Mouse (Mus musculus) midbrain, embryonic 14.5 days (tissue): Measurements from ENCODE around the gene Vwa3a. TPM values are rescaled to one million over a fixed set of nuclear protein-coding genes. Genes with fewer than 3 reads are reported as not detected.
A peak's percentile ranks its signal among the peaks of the same experiment; 100 is the strongest.

Source experiments
- ATAC-seq: fragments of 200-750 bp; cut with Nextera tagmentation; 2 replicates; pipeline ENCODE4 v1.8.0; 2017; ENCODE audit warnings: moderate number of reproducible peaks, moderate library complexity; ENCODE audit not compliant: low FRiP score, low TSS enrichment
- DNase-seq: peaks from one replicate; pipeline ENCODE4 v3.0.0-alpha.2; 2015
- H3K27ac ChIP-seq: fragments of 300-500 bp; sonication (generic); replicated peaks from 2 replicates; pipeline ENCODE4 v1.5.1; 2014; ENCODE audit warnings: mild to moderate bottlenecking, low read depth, low read length, moderate library complexity
- H3K27me3 ChIP-seq: fragments of 300-500 bp; sonication (generic); 2 replicates; pipeline ENCODE4 v1.6.1; 2014; ENCODE audit warnings: low read length, control low read depth, mixed read lengths; ENCODE audit not compliant: control insufficient read depth, insufficient read depth
- H3K36me3 ChIP-seq: fragments of 300-500 bp; sonication (generic); 2 replicates; pipeline ENCODE4 v1.6.1; 2014; ENCODE audit warnings: low read length, control low read depth; ENCODE audit not compliant: control insufficient read depth, insufficient read depth
- H3K4me1 ChIP-seq: fragments of 300-500 bp; sonication (generic); 2 replicates; pipeline ENCODE4 v1.6.1; 2014; ENCODE audit warnings: mild to moderate bottlenecking, antibody characterized with exemption, low read length, control low read depth; ENCODE audit not compliant: control insufficient read depth, insufficient read depth
- H3K4me2 ChIP-seq: fragments of 300-500 bp; sonication (generic); 2 replicates; pipeline ENCODE4 v1.6.1; 2014; ENCODE audit warnings: mild to moderate bottlenecking, low read length, moderate library complexity
- H3K4me3 ChIP-seq: fragments of 300-500 bp; sonication (generic); replicated peaks from 2 replicates; pipeline ENCODE4 v1.5.1; 2014; ENCODE audit warnings: low read depth, low read length
- H3K9ac ChIP-seq: fragments of 300-500 bp; sonication (generic); replicated peaks from 2 replicates; pipeline ENCODE4 v1.6.1; 2014; ENCODE audit warnings: mild to moderate bottlenecking, low read length, moderate library complexity
- H3K9me3 ChIP-seq: fragments of 300-500 bp; sonication (generic); 2 replicates; pipeline ENCODE4 v1.6.1; 2016; ENCODE audit warnings: low read length, control low read depth, mixed read lengths; ENCODE audit not compliant: control insufficient read depth
- WGBS: fragments of 180-500 bp; shearing (Covaris S2); extraction: QIAGEN DNeasy Blood & Tissue Kit; methylation state at CpG from one replicate; pipeline ENCODE4 v1.1.7; 2014; 5-methylcytosine and 5-hydroxymethylcytosine counted together
- polyA plus RNA-seq: library from polyadenylated mRNA; unstranded; fragments of >200 nt; fragmentation: Nextera tagmentation; extraction: Ambion mirVana; gene quantifications from 2 replicates; pipeline ENCODE4 v1.2.1, GENCODE M21; 2014

Vwa3a gene
- polyA plus RNA-seq, 1 experiment from 2014 or later: 1.3 TPM

- DNase-seq (peak; percentile 97), ATAC-seq (peak; percentile 94)
- Histone ChIP-seq H3K9me3 (no peaks in the 10 kb centered on the region), H3K27me3 (0 out of 2 replicates have a peak, but pooled peaks cover 5% of the 10 kb centered on the region), H3K36me3 (no peaks in the 10 kb centered on the region), H3K4me1 (0 out of 2 replicates have a peak, but pooled peaks cover 2% of the 10 kb centered on the region), H3K4me2 (peak overlapping the region; percentile 64), H3K27ac (peak overlapping the region; percentile 79), H3K9ac (peak overlapping the region; percentile 57), H3K4me3 (peak overlapping the region; percentile 66)
- under 1% methylated on average over 41 of the region's 41 CpGs for WGBS
Observed at GRCm38 (mm10) chr7:120835449-120836359, 96.6 kb downstream of the Vwa3a start.

DNA sequence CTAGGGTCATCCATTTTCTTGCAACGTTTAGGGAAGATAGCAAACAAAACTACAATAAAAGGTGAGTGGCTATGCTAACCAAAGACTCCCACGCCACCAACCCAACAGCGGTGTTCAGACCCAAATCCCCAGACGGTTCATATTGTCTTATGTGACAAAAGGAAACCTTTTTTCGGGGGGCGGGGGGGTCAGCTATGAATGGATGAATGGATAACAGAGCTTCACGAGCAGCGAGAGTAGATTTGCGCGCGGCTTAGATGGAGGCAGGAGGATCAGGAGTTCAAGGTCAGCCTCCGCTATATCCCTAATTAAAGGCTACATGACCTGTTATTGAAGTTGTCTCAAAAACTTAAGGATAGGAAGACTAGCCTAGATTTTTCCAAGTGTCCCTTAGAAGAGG is 97.2 kb downstream of the Vwa3a start:
- Histone ChIP-seq H3K4me3 (peak overlapping the region; percentile 66), H3K4me1 (no peaks in the 10 kb centered on the region), H3K9ac (peak overlapping the region; percentile 57; the same call in 1 of the 2 replicates), H3K27ac (peak overlapping the region; percentile 50; the same call in 1 of the 2 replicates), H3K27me3 (0 out of 2 replicates have a peak, but pooled peaks cover 3% of the 10 kb centered on the region), H3K36me3 (no peaks in the 10 kb centered on the region), H3K9me3 (no peaks in the 10 kb centered on the region), H3K4me2 (peak overlapping the region; percentile 64)
- 4% methylated on average over 12 of the region's 12 CpGs for WGBS
- DNase-seq (peak; percentile 77), ATAC-seq (no peak)

GRCm38 (mm10) chr7:120838436-120839160 is 99.5 kb downstream of the Vwa3a start:
- no peak overlapping the region for H3K27ac ChIP-seq
- H3K4me2 ChIP-seq: no peak overlapping the region
- H3K9me3 ChIP-seq: no peaks in the 10 kb centered on the region
- H3K4me1 ChIP-seq: no peaks in the 10 kb centered on the region; the same call in 1 of the 2 replicates
- no peaks in the 10 kb centered on the region for H3K27me3 ChIP-seq
- 77% methylated on average over 5 of the region's 5 CpGs for WGBS
- H3K36me3 ChIP-seq: no peaks in the 10 kb centered on the region
- no peak overlapping the region for H3K9ac ChIP-seq
- H3K4me3 ChIP-seq: no peak overlapping the region
- DNase-seq (no peak), ATAC-seq (no peak)

DNA sequence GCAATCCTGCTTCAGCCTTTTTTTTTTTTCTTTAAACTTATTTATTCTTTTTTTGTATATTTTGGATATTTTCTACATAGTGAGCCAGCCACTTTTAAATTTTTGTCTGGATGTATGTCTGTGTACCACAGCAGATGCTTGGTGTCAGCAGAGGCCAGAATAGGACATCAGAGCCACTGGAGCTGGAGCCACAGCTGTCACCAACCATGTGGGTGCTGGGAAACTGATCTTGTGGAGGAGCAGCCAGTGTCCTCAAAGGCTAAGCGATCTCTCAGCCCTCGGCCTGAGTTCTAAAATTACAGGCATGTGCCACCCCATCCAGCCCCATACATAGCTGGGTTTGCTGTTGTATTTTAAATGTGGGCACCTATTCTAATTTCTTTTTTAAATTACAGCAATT is 100.7 kb downstream of the Vwa3a start:
- ATAC-seq: no peak
- no peaks in the 10 kb centered on the region for H3K36me3 ChIP-seq

GRCm38 (mm10) chr7:120842345-120843036 is 103.4 kb downstream of the Vwa3a start, which contains the start of gene Eef2k:
Gene Eef2k, plus strand, starts transcription at chr7:120842831.
- peak; percentile 90 for DNase-seq
- peak within 1 kb of the TSS; percentile 93 for H3K27ac ChIP-seq
- H3K27me3 ChIP-seq: no peaks in the 10 kb centered on the region
- WGBS: 4% methylated on average over 35 of the region's 35 CpGs
- peak within 1 kb of the TSS; percentile 81 for H3K9ac ChIP-seq
- peaks cover 14% of the 10 kb centered on the region for H3K4me1 ChIP-seq
- H3K4me2 ChIP-seq: peak within 1 kb of the TSS; percentile 74
- H3K4me3 ChIP-seq: peak within 1 kb of the TSS; percentile 71
- no peaks in the 10 kb centered on the region for H3K36me3 ChIP-seq
- ATAC-seq: peak; percentile 91
- H3K9me3 ChIP-seq: no peaks in the 10 kb centered on the region

More for the DNA sequence above, 100.7 kb downstream of the Vwa3a start:
- no peak for DNase-seq
- H3K27ac ChIP-seq: no peak overlapping the region
- H3K9me3 ChIP-seq: no peaks in the 10 kb centered on the region
- no peak overlapping the region for H3K9ac ChIP-seq
- no peak overlapping the region for H3K4me2 ChIP-seq
- H3K4me3 ChIP-seq: no peak overlapping the region
- 73% methylated on average over 2 of the region's 2 CpGs for WGBS
- no peaks in the 10 kb centered on the region for H3K27me3 ChIP-seq
- peaks cover 11% of the 10 kb centered on the region for H3K4me1 ChIP-seq

DNA sequence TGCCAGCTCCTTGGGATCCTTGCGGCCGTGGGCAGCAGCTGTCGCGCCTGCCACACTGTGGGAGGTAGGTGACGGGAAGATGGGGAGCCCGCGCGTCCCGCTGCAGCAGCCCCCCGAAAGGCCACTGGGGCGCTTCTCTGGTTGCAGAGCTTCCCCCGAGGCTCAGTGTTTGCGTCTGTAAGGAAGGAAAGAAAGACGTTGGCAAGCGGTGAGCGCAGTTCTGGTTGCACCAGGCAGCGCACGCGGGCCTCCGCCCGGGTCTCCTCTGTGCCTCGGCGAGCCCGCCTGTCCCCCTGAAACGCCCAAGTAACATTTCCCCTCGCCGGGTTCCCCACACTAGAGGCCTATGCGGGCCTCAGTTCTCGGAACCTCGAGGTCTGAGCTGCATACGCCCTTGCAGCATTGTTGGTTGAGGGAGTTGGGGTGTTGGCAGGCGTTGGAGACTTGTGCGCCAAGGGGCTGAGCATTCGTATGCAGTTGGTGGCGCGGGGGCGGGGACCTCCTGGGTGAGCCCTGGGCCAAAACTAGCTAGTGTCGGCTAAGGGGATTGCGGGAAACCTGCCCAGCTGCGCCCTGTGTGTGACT is 104.0 kb downstream of the Vwa3a start:
- Histone ChIP-seq H3K4me3 (peak overlapping the region; percentile 71), H3K36me3 (no peaks in the 10 kb centered on the region), H3K27ac (peak overlapping the region; percentile 93), H3K4me1 (peaks cover 14% of the 10 kb centered on the region), H3K9ac (peak overlapping the region; percentile 81), H3K4me2 (peak overlapping the region; percentile 74), H3K9me3 (no peaks in the 10 kb centered on the region), H3K27me3 (no peaks in the 10 kb centered on the region)
- DNase-seq (peak; percentile 85), ATAC-seq (peak; percentile 74)
- under 1% methylated on average over 38 of the region's 40 CpGs for WGBS

DNA sequence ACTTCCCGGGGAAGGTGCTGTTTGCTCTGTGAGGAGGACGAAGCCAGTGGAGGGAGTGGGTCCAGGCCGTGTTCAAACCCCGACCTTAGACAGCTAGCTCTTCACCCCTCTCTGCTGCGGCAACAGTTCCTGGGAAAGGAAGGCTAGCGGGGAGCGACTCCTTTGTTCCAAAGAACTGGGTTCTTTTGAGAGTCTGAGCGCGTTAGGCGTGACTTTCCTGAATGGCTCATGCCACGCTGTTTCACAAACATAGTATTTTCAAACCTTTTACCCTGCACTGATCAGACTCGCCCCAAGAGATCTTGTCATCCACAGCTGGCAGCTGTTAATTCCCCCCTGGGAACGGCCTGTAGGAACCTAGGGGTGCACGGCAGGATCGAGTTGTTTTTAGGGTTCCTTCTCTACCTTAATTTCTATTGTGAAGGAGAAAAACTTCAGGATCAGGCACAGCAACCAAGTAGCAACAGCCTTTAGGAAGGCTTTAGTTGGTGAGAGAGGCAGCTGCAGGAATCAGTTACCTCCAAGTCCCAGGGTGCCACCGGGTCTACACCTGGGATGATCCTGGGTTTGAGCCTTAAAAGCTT is 104.8 kb downstream of the Vwa3a start:
- Histone ChIP-seq H3K4me1 (peaks cover 14% of the 10 kb centered on the region), H3K9ac (peak overlapping the region; percentile 81), H3K36me3 (no peaks in the 10 kb centered on the region), H3K27me3 (no peaks in the 10 kb centered on the region), H3K27ac (peak overlapping the region; percentile 93), H3K4me2 (peak overlapping the region; percentile 74), H3K4me3 (peak overlapping the region; percentile 71), H3K9me3 (no peaks in the 10 kb centered on the region)
- peak; percentile 63 for DNase-seq
- 2% methylated on average over 16 of the region's 16 CpGs for WGBS
- no peak; the same call in 1 of the 2 replicates for ATAC-seq
